Mouse (Mus musculus) hindbrain, postnatal 0 days (tissue): ENCODE measurements around the gene Dhx29. TPM values are rescaled to one million over a fixed set of nuclear protein-coding genes. Genes with fewer than 3 reads are reported as not detected.

ENCODE experiments used
- ATAC-seq: fragments of 200-750 bp; cut with Nextera tagmentation; 2 replicates; pipeline ENCODE4 v1.8.0; 2017; ENCODE audit warnings: mild to moderate bottlenecking, moderate TSS enrichment, moderate library complexity
- DNase-seq: peaks from one replicate; pipeline ENCODE4 v3.0.0-alpha.2; 2015; ENCODE audit warnings: low spot score
- H3K27ac ChIP-seq: fragments of 300-500 bp; sonication (generic); 2 replicates; pipeline ENCODE4 v1.5.1; 2014; ENCODE audit warnings: mild to moderate bottlenecking
- H3K27me3 ChIP-seq: fragments of 300-500 bp; sonication (generic); 2 replicates; pipeline ENCODE4 v1.6.1; 2014; ENCODE audit warnings: low read length, mixed read lengths; ENCODE audit not compliant: insufficient read depth
- H3K36me3 ChIP-seq: fragments of 300-500 bp; sonication (generic); 2 replicates; pipeline ENCODE4 v1.6.1; 2014; ENCODE audit warnings: low read length, mixed read lengths; ENCODE audit not compliant: insufficient read depth
- H3K4me1 ChIP-seq: fragments of 300-500 bp; sonication (generic); 2 replicates; pipeline ENCODE4 v1.6.1; 2014; ENCODE audit warnings: antibody characterized with exemption, low read length, mixed read lengths; ENCODE audit not compliant: insufficient read depth
- H3K4me2 ChIP-seq: fragments of 300-500 bp; sonication (generic); 2 replicates; pipeline ENCODE4 v1.6.1; 2014; ENCODE audit warnings: low read depth, mild to moderate bottlenecking, low read length, moderate library complexity, mixed read lengths
- H3K4me3 ChIP-seq: fragments of 300-500 bp; sonication (generic); 2 replicates; pipeline ENCODE4 v1.5.1; 2014; ENCODE audit warnings: low read length
- H3K9ac ChIP-seq: fragments of 300-500 bp; sonication (generic); replicated peaks from 2 replicates; pipeline ENCODE4 v1.6.1; 2014; ENCODE audit warnings: mild to moderate bottlenecking, low read length, moderate library complexity, mixed read lengths
- H3K9me3 ChIP-seq: fragments of 300-500 bp; sonication (generic); 2 replicates; pipeline ENCODE4 v1.6.1; 2016; ENCODE audit warnings: low read length, mixed read lengths
- CTCF ChIP-seq: IDR thresholded peaks from 2 replicates; pipeline ENCODE4 v1.5.1; 2016; ENCODE audit warnings: antibody characterized with exemption, control low read depth, low read depth
- WGBS: fragments of 180-500 bp; shearing (Covaris S2); extraction: QIAGEN DNeasy Blood & Tissue Kit; methylation state at CpG from one replicate; pipeline ENCODE4 v1.1.7; 2014; 5-methylcytosine and 5-hydroxymethylcytosine counted together
- polyA plus RNA-seq: library from polyadenylated mRNA; unstranded; fragments of >200 nt; fragmentation: Nextera tagmentation; extraction: Ambion mirVana; gene quantifications from 2 replicates; pipeline ENCODE4 v1.2.1, GENCODE M21; 2015
- total RNA-seq: library from RNA; depleted of rRNA; stranded (reverse); fragments of >200 nt; gene quantifications from 2 replicates; pipeline ENCODE4 v1.2.3, GENCODE M21; 2014; rRNA removed

Gene Dhx29
- total RNA-seq (15.2 and 15.7 TPM in 2 replicates), polyA plus RNA-seq (29.5 and 30.0 TPM in 2 replicates)

GRCm38 (mm10) chr13:112927287-112928001 lies at the start of gene Dhx29, which contains the start of gene Mtrex:
TSS of gene Dhx29 (plus strand) at chr13:112927454.
TSS of gene Mtrex (minus strand) at chr13:112927398.
- DNase-seq, result peak; percentile 99
- no peaks in the 10 kb centered on the region for H3K27me3 ChIP-seq
- no peak for TF ChIP-seq CTCF
- 1% methylated on average over 57 of the region's 57 CpGs for WGBS
- H3K4me2 ChIP-seq, result peak within 1 kb of the TSS; percentile 75
- no peaks in the 10 kb centered on the region for H3K9me3 ChIP-seq
- ATAC-seq, result peak; percentile 99
- peak within 1 kb of the TSS; percentile 85 for H3K27ac ChIP-seq
- peak within 1 kb of the TSS; percentile 68 for H3K9ac ChIP-seq
- peak within 1 kb of the TSS; percentile 81 for H3K4me3 ChIP-seq
- H3K4me1 ChIP-seq, result peaks cover 6% of the 10 kb centered on the region
- H3K36me3 ChIP-seq, result peaks cover 10% of the 10 kb centered on the region; the same call in 1 of the 2 replicates

DNA sequence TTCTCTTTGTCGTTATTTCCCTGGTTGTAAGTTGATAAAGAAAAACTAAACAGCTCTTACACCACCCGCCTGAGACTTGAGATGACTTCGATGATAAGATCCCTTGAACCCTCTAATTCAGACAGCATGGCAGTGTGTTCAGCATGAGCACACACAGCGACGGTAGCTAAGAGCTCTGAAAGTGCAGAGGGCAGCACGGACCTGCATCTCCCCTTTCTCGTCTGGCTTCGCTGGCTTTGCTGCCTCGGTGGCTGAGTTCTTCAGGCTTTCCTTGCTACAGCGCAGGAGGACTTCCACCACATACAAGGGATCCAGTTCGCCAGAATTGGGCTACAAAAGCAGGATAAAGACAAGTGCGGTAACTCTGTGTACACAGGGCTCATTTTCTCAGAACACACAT lies 40.0 kb upstream of the Dhx29 start:
- Histone ChIP-seq H3K27ac (no peak overlapping the region), H3K9me3 (no peaks in the 10 kb centered on the region), H3K4me3 (no peak overlapping the region), H3K36me3 (peaks cover 63% of the 10 kb centered on the region), H3K4me1 (no peaks in the 10 kb centered on the region), H3K4me2 (no peak overlapping the region), H3K9ac (no peak overlapping the region), H3K27me3 (no peaks in the 10 kb centered on the region)
- DNase-seq (no peak), ATAC-seq (no peak)
- WGBS, result 93% methylated on average over 12 of the region's 12 CpGs
- TF ChIP-seq CTCF, result no peak

GRCm38 (mm10) chr13:112902176-112902575 lies 25.1 kb upstream of the Dhx29 start:
- Histone ChIP-seq H3K4me1 (no peaks in the 10 kb centered on the region), H3K4me2 (no peak overlapping the region), H3K36me3 (peaks cover 28% of the 10 kb centered on the region; the same call in 1 of the 2 replicates), H3K9ac (no peak overlapping the region), H3K4me3 (no peak overlapping the region), H3K27ac (no peak overlapping the region), H3K9me3 (no peaks in the 10 kb centered on the region), H3K27me3 (no peaks in the 10 kb centered on the region)
- ATAC-seq (no peak), DNase-seq (no peak)
- 91% methylated on average over 3 of the region's 3 CpGs for WGBS
- no peak for TF ChIP-seq CTCF

- no peaks in the 10 kb centered on the region for H3K27me3 ChIP-seq
- H3K4me1 ChIP-seq, result no peaks in the 10 kb centered on the region
- H3K27ac ChIP-seq, result no peak overlapping the region
- H3K9ac ChIP-seq, result no peak overlapping the region
- WGBS, result 70% methylated on average over 4 of the region's 4 CpGs
- no peaks in the 10 kb centered on the region for H3K9me3 ChIP-seq
- peak; percentile 83 for TF ChIP-seq CTCF
- no peak overlapping the region for H3K4me2 ChIP-seq
- DNase-seq, result peak; percentile 68
- ATAC-seq, result no peak
- H3K4me3 ChIP-seq, result no peak overlapping the region
- peaks cover 11% of the 10 kb centered on the region for H3K36me3 ChIP-seq
These were observed 17.6 kb upstream of the Dhx29 start for GRCm38 (mm10) chr13:112909663-112910062.

- Histone ChIP-seq H3K4me2 (no peak overlapping the region), H3K27ac (no peak overlapping the region), H3K4me1 (no peaks in the 10 kb centered on the region), H3K36me3 (peaks cover 11% of the 10 kb centered on the region), H3K9me3 (no peaks in the 10 kb centered on the region), H3K27me3 (no peaks in the 10 kb centered on the region), H3K9ac (no peak overlapping the region), H3K4me3 (no peak overlapping the region)
- ATAC-seq (no peak), DNase-seq (no peak)
- TF ChIP-seq CTCF, result no peak
- 89% methylated on average over 4 of the region's 4 CpGs for WGBS
These were observed 16.8 kb upstream of the Dhx29 start for GRCm38 (mm10) chr13:112910434-112910833.

GRCm38 (mm10) chr13:112919141-112919865 lies 8.0 kb upstream of the Dhx29 start:
- Histone ChIP-seq H3K9me3 (no peaks in the 10 kb centered on the region), H3K27me3 (no peaks in the 10 kb centered on the region), H3K9ac (no peak overlapping the region), H3K4me3 (no peak overlapping the region), H3K27ac (no peak overlapping the region), H3K4me1 (no peaks in the 10 kb centered on the region), H3K4me2 (no peak overlapping the region), H3K36me3 (peaks cover 16% of the 10 kb centered on the region; the same call in 1 of the 2 replicates)
- no peak for DNase-seq
- no peak for ATAC-seq
- whole genome bisulfite sequencing, result 88% methylated on average over 4 of the region's 4 CpGs
- TF ChIP-seq CTCF, result no peak
